In genomic region chr13:30659613-30660505, GRCm38 (mm10) we compare ENCODE assay signal across 8 mouse cellular contexts. TPM values are rescaled to one million over a fixed set of nuclear protein-coding genes. Genes with fewer than 3 reads are reported as not detected.
DNase-seq lines count a peak whose midpoint lies in the region; ATAC-seq and TF ChIP-seq lines count a peak whose summit lies in the region.

Gene Dusp22 (plus strand): TSS chr13:30659999.

- intact Hi-C loops in heart, postnatal 25 days (cut with DNase I): loop anchor here (5.0 to 10.0 kb wide), 2 partner anchors 113 to 315 kb away; partner anchors contain the start of genes Exoc2, Gm5447 and Uqcrfs1

- WGBS in forebrain, embryonic 16.5 days: under 1% methylated on average over 72 of the region's 74 CpGs
- WGBS in neural tube, embryonic 14.5 days: 1% methylated on average over 59 of the region's 74 CpGs

- ATAC-seq in forebrain, embryonic 16.5 days: peak; percentile 95
- peak; percentile 96 for ATAC-seq in neural tube, embryonic 14.5 days (ENCODE audit: low read depth)

- peak; percentile 36; the same call in 1 of the 2 replicates for TF ChIP-seq POLR2A in testis, adult 2 months (IDR thresholded peaks at IDR 0.05; ENCODE audit: control insufficient read depth, low read depth, low read length)

- peak within 1 kb of the TSS; percentile 86 for H3K4me2 ChIP-seq in forebrain, embryonic 16.5 days (ENCODE audit: low read length)
- peak within 1 kb of the TSS; percentile 67 for H3K4me2 ChIP-seq in neural tube, embryonic 14.5 days (ENCODE audit: low read depth, low read length)

- peak within 1 kb of the TSS; percentile 81 for H3K9ac ChIP-seq in forebrain, embryonic 16.5 days (replicated peaks; ENCODE audit: low read depth, low read length)
- peak within 1 kb of the TSS; percentile 79 for H3K9ac ChIP-seq in neural tube, embryonic 14.5 days (replicated peaks; ENCODE audit: low read depth, low read length)

- TF ChIP-seq CTCF in testis, adult 2 months (IDR thresholded peaks at IDR 0.05; ENCODE audit: control insufficient read depth, insufficient read depth, insufficient replicate concordance, low read depth, low read length): no peak

- peak within 1 kb of the TSS; percentile 20 for H3K27ac ChIP-seq in forebrain, embryonic 16.5 days (ENCODE audit: low read length)
- peak within 1 kb of the TSS; percentile 70 for H3K27ac ChIP-seq in neural tube, embryonic 14.5 days (ENCODE audit: low read depth, low read length)
- peak within 1 kb of the TSS; percentile 82 for H3K27ac ChIP-seq in testis, adult 2 months (ENCODE audit: control insufficient read depth, insufficient read depth, low read depth, low read length)

- DNase-seq in CD8-positive naive resting alpha-beta T cell, adult 2 months (ENCODE audit: low read depth in 2 of 2, low spot score in 2 of 2): peak; percentile 35 to 54
- peak; percentile 4 for DNase-seq in c-Kit-positive CD71-positive TER-119-positive erythroid progenitor cells, embryonic 14.5 days (ENCODE audit: low spot score)
- peak; percentile 88 for DNase-seq in heart, postnatal 25 days (ENCODE audit: low spot score)
- peak; percentile 83 to 88 for DNase-seq in layer of hippocampus, adult 18-20 months (ENCODE audit: low spot score in 2 of 2)
- DNase-seq in lung, adult 18-20 months: peak; percentile 86 to 89

- no peaks in the 10 kb centered on the region for H3K36me3 ChIP-seq in forebrain, embryonic 16.5 days (ENCODE audit: control insufficient read depth, insufficient read depth)
- no peaks in the 10 kb centered on the region for H3K36me3 ChIP-seq in neural tube, embryonic 14.5 days (ENCODE audit: control insufficient read depth, insufficient read depth, low read length)
- H3K36me3 ChIP-seq in testis, adult 2 months (ENCODE audit: control insufficient read depth, insufficient read depth, low read length): no peaks in the 10 kb centered on the region

- no peaks in the 10 kb centered on the region for H3K9me3 ChIP-seq in forebrain, embryonic 16.5 days (ENCODE audit: control insufficient read depth, low read length)
- H3K9me3 ChIP-seq in neural tube, embryonic 14.5 days (ENCODE audit: control insufficient read depth, low read length): no peaks in the 10 kb centered on the region

- no peaks in the 10 kb centered on the region for H3K27me3 ChIP-seq in forebrain, embryonic 16.5 days (replicated peaks; ENCODE audit: control insufficient read depth, insufficient read depth, low read length)
- no peaks in the 10 kb centered on the region; the same call in 1 of the 2 replicates for H3K27me3 ChIP-seq in neural tube, embryonic 14.5 days (ENCODE audit: control insufficient read depth, insufficient read depth, low read length)
- no peaks in the 10 kb centered on the region for H3K27me3 ChIP-seq in testis, adult 2 months (ENCODE audit: control insufficient read depth, insufficient read depth, low read length)

- peak within 1 kb of the TSS; percentile 60 for H3K4me3 ChIP-seq in forebrain, embryonic 16.5 days (replicated peaks; ENCODE audit: low read length)
- peak within 1 kb of the TSS; percentile 89 for H3K4me3 ChIP-seq in neural tube, embryonic 14.5 days (ENCODE audit: low read depth, low read length)
- H3K4me3 ChIP-seq in testis, adult 2 months (ENCODE audit: control insufficient read depth, low read depth, low read length): peak within 1 kb of the TSS; percentile 92

- 0 out of 2 replicates have a peak, but pooled peaks cover 5% of the 10 kb centered on the region for H3K4me1 ChIP-seq in forebrain, embryonic 16.5 days (replicated peaks; ENCODE audit: control insufficient read depth, insufficient read depth, low read length)
- H3K4me1 ChIP-seq in neural tube, embryonic 14.5 days (ENCODE audit: control insufficient read depth, insufficient read depth, low read length): 0 out of 2 replicates have a peak, but pooled peaks cover 2% of the 10 kb centered on the region
- H3K4me1 ChIP-seq in testis, adult 2 months (ENCODE audit: control insufficient read depth, insufficient read depth, low read length): peaks cover 5% of the 10 kb centered on the region

RNA-seq across cellular contexts. Expression of gene Dusp22, which starts in this region (rescaled TPM):
- 14.0 and 15.9 TPM in 2 replicates for polyA plus RNA-seq in forebrain, embryonic 16.5 days (2015; fragmentation: Nextera tagmentation; extraction: Ambion mirVana)
- 10 to 100 TPM; 22.6 to 24.9 TPM for total RNA-seq in heart, postnatal 25 days (2021)
- 10 to 100 TPM; 23.7 to 25.6 TPM for total RNA-seq in layer of hippocampus, adult 18-20 months (2021)
- 34.0 and 35.3 TPM in 2 replicates for polyA plus RNA-seq in neural tube, embryonic 14.5 days (2014; fragmentation: Nextera tagmentation; extraction: Ambion mirVana)
- 25.0 and 25.6 TPM in 2 replicates for polyA plus RNA-seq in testis, adult 2 months (2012; rRNA removed)

Comparison
In these comparisons a context has a peak if more than half of its experiments do, and no peak if none do; other contexts are left out.
1. Peak in every context shown above with its lines: DNase-seq, ATAC-seq, H3K4me3 ChIP-seq and H3K27ac ChIP-seq.
2. DNase-seq: peak in every context shown above with its lines; median percentile 88 in heart, postnatal 25 days; 88 in lung, adult 18-20 months; 86 in layer of hippocampus, adult 18-20 months; 44 in CD8-positive naive resting alpha-beta T cell, adult 2 months; 4 in c-Kit-positive CD71-positive TER-119-positive erythroid progenitor cells, embryonic 14.5 days.
3. H3K27ac ChIP-seq: peak in every context shown above with its lines; median percentile 82 in testis, adult 2 months; 70 in neural tube, embryonic 14.5 days; 20 in forebrain, embryonic 16.5 days.